Mouse (Mus musculus) intestine, embryonic 16.5 days (tissue): ENCODE measurements at regions not wholly inside any gene's neighbourhood (a gene's known extent, or its start where the extent isn't known, plus 50 kb on each side); places are given as distances from the start of the nearest gene placed in this dataset.

ENCODE experiments used
- ATAC-seq: fragments of 200-750 bp; cut with Nextera tagmentation; 2 replicates; pipeline ENCODE4 v1.8.0; 2017; ENCODE audit warnings: moderate TSS enrichment, moderate library complexity
- H3K27ac ChIP-seq: fragments of 300-500 bp; sonication (generic); 2 replicates; pipeline ENCODE4 v1.5.1; 2014; ENCODE audit warnings: mild to moderate bottlenecking, low read length
- H3K27me3 ChIP-seq: fragments of 300-500 bp; sonication (generic); replicated peaks from 2 replicates; pipeline ENCODE4 v1.6.1; 2014; ENCODE audit warnings: low read length, control low read depth, mixed read lengths; ENCODE audit not compliant: control insufficient read depth, insufficient read depth
- H3K36me3 ChIP-seq: fragments of 300-500 bp; sonication (generic); 2 replicates; pipeline ENCODE4 v1.6.1; 2014; ENCODE audit warnings: low read length, control low read depth; ENCODE audit not compliant: control insufficient read depth, insufficient read depth
- H3K4me1 ChIP-seq: fragments of 300-500 bp; sonication (generic); 2 replicates; pipeline ENCODE4 v1.6.1; 2014; ENCODE audit warnings: low read length, control low read depth, mixed read lengths; ENCODE audit not compliant: control insufficient read depth, insufficient read depth
- H3K4me2 ChIP-seq: fragments of 300-500 bp; sonication (generic); 2 replicates; pipeline ENCODE4 v1.6.1; 2014; ENCODE audit warnings: low read depth, low read length, control low read depth
- H3K4me3 ChIP-seq: fragments of 300-500 bp; sonication (generic); 2 replicates; pipeline ENCODE4 v1.5.1; 2014; ENCODE audit warnings: mild to moderate bottlenecking, low read length
- H3K9ac ChIP-seq: fragments of 300-500 bp; sonication (generic); 2 replicates; pipeline ENCODE4 v1.6.1; 2014; ENCODE audit warnings: low read depth, low read length
- H3K9me3 ChIP-seq: fragments of 300-500 bp; sonication (generic); 2 replicates; pipeline ENCODE4 v1.6.1; 2016; ENCODE audit warnings: low read length, control low read depth; ENCODE audit not compliant: control insufficient read depth
- WGBS: fragments of 180-500 bp; shearing (Covaris S2); extraction: QIAGEN DNeasy Blood & Tissue Kit; methylation state at CpG from one replicate; pipeline ENCODE4 v1.1.7; 2014; 5-methylcytosine and 5-hydroxymethylcytosine counted together

DNA sequence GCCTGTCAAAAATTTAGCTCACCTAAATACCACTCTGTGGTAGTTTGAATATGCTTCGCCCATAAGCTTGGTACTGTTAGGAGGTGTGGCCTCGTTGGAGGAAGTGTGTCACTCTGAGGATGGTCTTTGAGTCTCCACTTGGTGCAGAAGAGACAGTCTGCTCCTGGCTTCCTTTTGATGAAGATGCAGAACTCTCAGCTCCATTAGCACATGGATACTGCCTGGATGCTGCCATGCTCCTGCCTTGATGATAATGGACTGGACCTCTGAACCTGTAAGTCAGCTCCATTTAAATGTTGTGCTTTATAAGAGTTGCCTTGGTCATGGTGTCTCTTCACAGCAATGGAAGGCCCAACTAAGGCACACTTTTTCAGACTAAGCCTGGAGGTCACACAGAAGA, 56.9 kb upstream of the Pik3r1 start:
- Histone ChIP-seq H3K27me3 (no peaks in the 10 kb centered on the region), H3K4me3 (no peak overlapping the region), H3K27ac (no peak overlapping the region), H3K4me1 (no peaks in the 10 kb centered on the region), H3K9ac (no peak overlapping the region), H3K9me3 (no peaks in the 10 kb centered on the region), H3K36me3 (no peaks in the 10 kb centered on the region), H3K4me2 (no peak overlapping the region)
- WGBS, result 86% methylated on average over 2 of the region's 2 CpGs
- ATAC-seq, result no peak

DNA sequence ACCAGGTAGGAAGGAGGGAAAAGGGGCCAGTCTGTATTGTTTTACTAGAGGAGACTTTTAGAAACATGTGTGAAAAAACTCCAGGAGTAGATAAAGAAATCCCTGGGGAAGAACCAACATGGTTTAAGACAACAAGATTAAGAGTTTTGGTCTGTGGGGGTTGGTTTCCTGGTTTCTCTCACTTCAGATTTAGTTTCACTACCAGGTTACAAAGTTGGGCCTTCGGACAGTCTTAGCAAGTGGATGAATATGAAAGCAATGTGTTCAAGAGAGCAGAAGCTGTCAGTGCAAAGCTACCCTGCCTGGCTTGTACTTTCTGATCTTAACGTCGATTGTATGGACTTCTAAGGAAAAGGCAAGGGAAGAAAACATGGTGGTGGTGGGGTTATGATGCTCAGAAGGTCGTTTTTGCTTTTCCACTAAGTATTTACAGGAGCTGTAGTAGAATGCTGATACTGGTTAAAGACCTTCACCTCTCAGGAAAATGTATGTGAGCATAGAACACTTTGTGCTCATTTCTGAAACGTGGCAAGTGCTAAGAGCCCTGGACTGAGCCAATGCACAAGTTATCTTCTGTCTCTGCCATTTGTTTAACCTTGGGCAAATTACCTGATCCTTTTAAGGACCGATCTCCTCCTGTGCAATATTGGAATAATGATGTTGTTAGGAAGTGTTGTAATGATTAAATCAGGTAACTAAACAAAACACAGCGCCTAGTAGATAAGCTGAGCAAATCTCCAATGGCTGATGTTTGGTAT, 64.0 kb upstream of the Pik3r1 start:
- Histone ChIP-seq H3K27ac (no peak overlapping the region), H3K9ac (no peak overlapping the region), H3K36me3 (no peaks in the 10 kb centered on the region), H3K4me2 (no peak overlapping the region), H3K4me3 (no peak overlapping the region), H3K9me3 (no peaks in the 10 kb centered on the region), H3K4me1 (no peaks in the 10 kb centered on the region; the same call in 1 of the 2 replicates), H3K27me3 (no peaks in the 10 kb centered on the region)
- 63% methylated on average over 7 of the region's 7 CpGs for WGBS
- ATAC-seq, result 0 out of 2 replicates have a peak, but pooled peaks have one; percentile 38

- H3K4me1 ChIP-seq, result no peaks in the 10 kb centered on the region; the same call in 1 of the 2 replicates
- H3K9me3 ChIP-seq, result no peaks in the 10 kb centered on the region
- no peak overlapping the region for H3K27ac ChIP-seq
- no peak for ATAC-seq
- no peaks in the 10 kb centered on the region for H3K36me3 ChIP-seq
- 80% methylated on average over 4 of the region's 4 CpGs for WGBS
- no peak overlapping the region for H3K9ac ChIP-seq
- no peak overlapping the region for H3K4me3 ChIP-seq
- no peaks in the 10 kb centered on the region for H3K27me3 ChIP-seq
- H3K4me2 ChIP-seq, result no peak overlapping the region
Observed at GRCm38 (mm10) chr13:101834546-101834945, 66.5 kb upstream of the Pik3r1 start.

DNA sequence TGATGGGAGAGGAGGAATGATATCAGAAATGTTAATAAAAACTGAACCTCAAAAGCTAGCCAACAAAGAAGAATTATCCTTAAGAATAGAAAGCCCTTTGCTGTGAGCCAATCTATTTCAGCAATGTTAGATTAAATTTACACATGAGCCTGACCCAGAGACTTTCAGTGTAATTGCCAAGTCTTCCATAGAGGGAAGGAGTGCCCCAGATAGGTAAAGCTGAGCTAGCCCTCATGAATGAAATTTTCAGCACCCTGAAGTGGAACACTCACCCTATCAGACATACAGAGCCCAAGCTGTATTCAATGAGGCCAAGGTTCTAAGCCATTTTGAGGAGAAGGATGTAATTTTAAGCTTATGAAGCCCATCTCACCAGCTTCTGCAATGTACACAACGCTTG, 69.0 kb upstream of the Pik3r1 start:
- ATAC-seq, result no peak
- 71% methylated on average over 1 of the region's 1 CpGs for WGBS
- no peaks in the 10 kb centered on the region for H3K36me3 ChIP-seq

DNA sequence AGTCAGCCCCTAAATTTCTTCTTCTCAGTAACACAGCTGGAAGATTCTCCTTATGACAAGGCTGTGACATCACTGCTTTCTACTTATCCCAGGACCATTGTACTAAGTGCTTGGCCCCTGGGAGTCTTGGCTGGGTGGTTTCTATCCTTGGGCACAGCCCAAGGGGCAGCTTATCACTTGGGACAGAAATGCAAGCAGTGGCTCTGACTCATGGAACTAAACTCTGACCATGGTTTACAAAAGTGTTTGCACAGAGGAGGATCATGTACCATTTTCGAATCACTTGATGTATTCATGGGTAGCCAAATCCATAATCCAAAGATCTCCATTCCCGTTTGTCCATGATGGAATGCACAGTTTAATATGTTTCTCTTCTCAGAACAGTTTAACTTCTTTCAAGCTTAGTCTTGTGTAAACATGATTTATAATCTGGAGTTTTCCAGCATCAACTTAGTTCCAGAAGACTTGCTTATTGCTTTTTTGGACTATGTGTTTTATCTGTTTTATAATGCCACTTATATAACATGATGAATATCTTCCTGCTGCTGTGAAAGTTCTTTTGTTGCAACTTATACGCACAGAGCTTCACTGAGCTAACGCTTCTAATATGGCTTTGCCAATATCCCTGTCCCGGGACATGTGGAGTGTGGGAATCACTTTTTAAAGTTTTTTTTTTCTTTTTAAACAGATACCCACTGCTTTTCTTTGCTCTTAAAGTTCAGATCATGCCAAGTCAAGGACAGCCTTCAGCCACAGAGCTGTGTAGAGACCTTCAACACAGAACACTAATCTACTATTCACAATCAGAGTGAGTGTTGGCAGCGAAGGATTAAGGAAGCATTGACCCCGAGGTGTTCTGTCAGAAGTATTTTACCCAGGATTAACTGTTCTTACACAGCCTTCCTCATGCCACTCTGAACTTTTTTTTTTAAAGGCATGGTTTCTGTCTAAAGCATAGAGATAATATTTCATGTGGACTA, 76.7 kb upstream of the Pik3r1 start:
- Histone ChIP-seq H3K27ac (peak overlapping the region; percentile 33; the same call in 1 of the 2 replicates), H3K27me3 (no peaks in the 10 kb centered on the region), H3K4me1 (no peaks in the 10 kb centered on the region), H3K4me2 (no peak overlapping the region), H3K9me3 (no peaks in the 10 kb centered on the region), H3K36me3 (no peaks in the 10 kb centered on the region), H3K4me3 (no peak overlapping the region), H3K9ac (no peak overlapping the region)
- 47% methylated on average over 7 of the region's 7 CpGs for WGBS
- no peak; the same call in 1 of the 2 replicates for ATAC-seq

More for the DNA sequence above, 69.0 kb upstream of the Pik3r1 start:
- Histone ChIP-seq H3K27ac (no peak overlapping the region), H3K4me3 (no peak overlapping the region), H3K9me3 (no peaks in the 10 kb centered on the region), H3K4me1 (no peaks in the 10 kb centered on the region), H3K4me2 (no peak overlapping the region), H3K9ac (no peak overlapping the region), H3K27me3 (no peaks in the 10 kb centered on the region)

DNA sequence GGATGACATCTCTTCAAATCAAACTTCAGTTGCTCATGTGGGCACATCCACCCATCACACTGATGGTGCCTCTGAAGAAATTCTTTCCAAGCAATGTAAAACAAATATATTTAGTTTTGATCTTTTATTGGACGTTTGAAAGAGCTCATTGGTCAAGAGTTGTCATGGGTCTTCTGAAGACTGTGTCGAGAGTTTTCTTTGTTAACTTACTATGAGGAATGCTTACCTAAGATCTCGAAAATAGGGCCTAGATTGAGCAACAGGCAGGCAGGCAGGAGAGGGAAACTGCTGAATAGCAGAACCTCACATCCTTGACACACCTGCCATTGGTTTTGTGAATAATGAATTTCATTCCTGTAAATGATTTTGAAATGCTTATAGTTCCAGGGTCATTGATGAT, 78.0 kb upstream of the Pik3r1 start:
- ATAC-seq, result no peak
- WGBS, result 68% methylated on average over 3 of the region's 3 CpGs
- Histone ChIP-seq H3K9me3 (no peaks in the 10 kb centered on the region), H3K4me3 (no peak overlapping the region), H3K27ac (no peak overlapping the region), H3K4me2 (no peak overlapping the region), H3K9ac (no peak overlapping the region), H3K36me3 (no peaks in the 10 kb centered on the region), H3K4me1 (no peaks in the 10 kb centered on the region), H3K27me3 (no peaks in the 10 kb centered on the region)

DNA sequence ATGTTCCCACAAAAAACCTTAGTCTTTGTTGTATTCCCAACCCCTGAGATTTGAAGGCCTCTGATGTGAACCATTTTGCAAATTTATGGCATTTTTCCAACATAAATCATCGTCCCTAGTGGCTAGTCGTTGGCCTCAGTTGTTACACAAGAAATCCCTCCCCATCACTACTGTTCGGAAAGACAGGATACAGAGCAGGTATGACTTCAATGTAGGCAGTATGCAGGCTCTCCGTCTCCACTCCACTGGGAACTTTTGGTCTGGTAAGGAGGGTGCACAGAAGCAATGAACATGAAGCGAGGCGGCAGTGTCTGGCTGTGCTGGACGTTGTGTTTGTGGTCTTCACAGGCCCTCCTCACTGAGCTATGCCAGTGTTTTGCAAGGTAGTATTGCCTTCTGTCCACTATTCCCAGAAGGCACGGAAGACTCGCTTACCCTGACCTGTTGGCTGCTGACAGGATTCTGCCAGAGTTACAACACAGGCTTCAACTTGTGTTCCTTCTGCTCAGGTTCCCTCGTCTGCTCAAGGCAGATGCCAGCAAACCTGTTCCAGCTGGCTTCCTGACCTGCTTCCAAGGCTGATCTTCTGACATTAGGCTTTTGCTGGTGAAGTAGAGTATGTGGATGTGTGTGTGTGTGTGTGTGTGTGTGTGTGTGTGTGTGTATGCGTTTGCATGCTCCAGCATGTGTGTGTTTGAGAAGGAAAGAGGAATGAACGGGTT, 80.0 kb upstream of the Pik3r1 start:
- Histone ChIP-seq H3K4me3 (no peak overlapping the region), H3K9ac (no peak overlapping the region), H3K36me3 (no peaks in the 10 kb centered on the region), H3K9me3 (no peaks in the 10 kb centered on the region), H3K27ac (no peak overlapping the region), H3K27me3 (no peaks in the 10 kb centered on the region), H3K4me2 (no peak overlapping the region), H3K4me1 (no peaks in the 10 kb centered on the region)
- ATAC-seq, result no peak
- 69% methylated on average over 12 of the region's 12 CpGs for WGBS

GRCm38 (mm10) chr13:101848601-101849147, 80.7 kb upstream of the Pik3r1 start:
- Histone ChIP-seq H3K36me3 (no peaks in the 10 kb centered on the region), H3K9ac (no peak overlapping the region), H3K9me3 (no peaks in the 10 kb centered on the region), H3K4me1 (no peaks in the 10 kb centered on the region), H3K27me3 (no peaks in the 10 kb centered on the region), H3K27ac (no peak overlapping the region), H3K4me2 (no peak overlapping the region), H3K4me3 (no peak overlapping the region)
- no peak for ATAC-seq
- whole genome bisulfite sequencing, result 79% methylated on average over 2 of the region's 2 CpGs

- H3K4me2 ChIP-seq, result no peak overlapping the region
- no peaks in the 10 kb centered on the region for H3K9me3 ChIP-seq
- no peaks in the 10 kb centered on the region for H3K36me3 ChIP-seq
- H3K4me1 ChIP-seq, result no peaks in the 10 kb centered on the region
- H3K9ac ChIP-seq, result no peak overlapping the region
- no peak for ATAC-seq
- no peak overlapping the region for H3K27ac ChIP-seq
- no peaks in the 10 kb centered on the region for H3K27me3 ChIP-seq
- 90% methylated on average over 6 of the region's 6 CpGs for WGBS
- H3K4me3 ChIP-seq, result no peak overlapping the region
Observed at GRCm38 (mm10) chr13:101849416-101849815, 81.4 kb upstream of the Pik3r1 start.
